Mouse (Mus musculus) ES-CJ7 (cell line): ENCODE data around the gene Tusc1.

Source experiments
- DNase-seq: peaks from one replicate; pipeline ENCODE4 v3.0.0; 2011; ENCODE audit warnings: low read depth, low spot score

Gene Tusc1

DNA sequence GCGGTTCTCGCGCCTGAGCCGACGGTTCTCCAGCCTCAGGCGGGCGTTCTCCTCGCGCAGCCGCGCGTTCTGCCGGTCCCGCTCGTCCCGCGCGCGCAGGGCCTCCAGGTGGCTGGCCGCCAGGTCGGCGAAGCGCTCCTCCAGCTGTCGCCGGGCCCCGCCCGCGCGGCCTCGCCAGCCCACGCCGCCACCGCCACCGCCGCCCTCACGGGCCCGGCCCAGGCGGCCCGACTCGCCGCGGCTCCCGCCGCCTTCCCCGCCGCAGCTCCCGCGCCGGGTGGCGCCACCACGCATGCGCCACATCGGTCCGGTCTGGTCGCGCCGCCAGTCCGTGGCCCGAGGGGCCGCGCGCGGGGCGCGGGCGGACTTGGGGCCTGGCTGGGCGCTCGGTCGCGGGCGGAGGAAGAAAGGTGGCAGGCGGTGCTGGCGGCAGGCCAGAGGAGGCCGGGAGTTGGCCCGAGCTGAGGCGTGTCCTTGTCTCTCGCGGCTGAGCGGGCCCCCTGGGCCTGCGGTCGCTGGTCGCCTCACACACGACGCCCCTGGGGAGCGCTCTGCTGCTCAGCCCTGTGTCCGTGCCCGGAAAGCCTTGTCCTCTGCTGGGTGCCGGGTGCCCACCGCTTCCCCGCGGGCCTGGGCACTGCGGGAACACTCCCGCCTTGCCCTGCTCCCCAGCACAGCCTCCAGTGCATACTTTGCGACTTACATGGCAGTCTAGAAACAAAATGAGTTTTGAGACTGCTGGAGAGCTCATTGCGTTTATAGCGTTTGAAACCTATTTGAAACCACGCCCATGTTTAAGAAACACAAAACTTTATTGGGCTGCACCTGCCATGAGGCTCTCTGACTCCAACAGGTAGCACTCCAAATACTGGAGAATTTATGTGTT is at the start of gene Tusc1:
TSS of gene Tusc1 (minus strand) at position 394 of the 886 bp plus-strand sequence.
- peak; percentile 39 for DNase-seq

GRCm38 (mm10) chr4:93352930-93353329 is 17.6 kb upstream of the Tusc1 start:
- peak; percentile 12 for DNase-seq

- no peak for DNase-seq
These were observed 9.0 kb upstream of the Tusc1 start for GRCm38 (mm10) chr4:93344357-93344756.

- no peak for DNase-seq
These were observed 6.3 kb upstream of the Tusc1 start for GRCm38 (mm10) chr4:93341568-93341967.

DNA sequence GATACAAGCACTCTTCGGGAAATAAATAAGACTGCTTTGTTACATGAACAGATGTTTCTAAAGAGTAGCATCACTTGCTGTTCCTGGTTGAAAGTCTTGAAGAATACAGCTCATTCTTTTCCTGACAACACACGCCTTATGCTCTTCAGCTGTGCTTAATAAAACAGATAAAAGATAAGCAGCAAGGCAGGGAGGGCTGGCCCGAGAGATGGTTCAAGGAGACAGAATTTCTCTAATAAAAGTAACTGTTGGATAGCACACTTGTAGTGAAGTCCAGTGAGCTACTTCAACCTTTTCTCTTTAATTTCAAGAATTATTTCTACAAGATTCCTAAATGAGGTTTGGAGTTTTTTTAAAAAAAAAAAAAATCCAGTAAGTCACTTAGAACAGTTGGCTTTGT is 2.7 kb upstream of the Tusc1 start:
- DNase-seq = no peak

- DNase-seq = peak; percentile 83
These were observed 634 bp downstream of the Tusc1 start for GRCm38 (mm10) chr4:93334636-93335117.

- DNase-seq = no peak
These were observed 27.8 kb downstream of the Tusc1 start for GRCm38 (mm10) chr4:93307486-93307885.

- no peak for DNase-seq
These were observed 49.2 kb downstream of the Tusc1 start for GRCm38 (mm10) chr4:93286065-93286464.
